Mouse (Mus musculus): ENCODE data around the gene Chd3.

The Chd3 gene

DNA sequence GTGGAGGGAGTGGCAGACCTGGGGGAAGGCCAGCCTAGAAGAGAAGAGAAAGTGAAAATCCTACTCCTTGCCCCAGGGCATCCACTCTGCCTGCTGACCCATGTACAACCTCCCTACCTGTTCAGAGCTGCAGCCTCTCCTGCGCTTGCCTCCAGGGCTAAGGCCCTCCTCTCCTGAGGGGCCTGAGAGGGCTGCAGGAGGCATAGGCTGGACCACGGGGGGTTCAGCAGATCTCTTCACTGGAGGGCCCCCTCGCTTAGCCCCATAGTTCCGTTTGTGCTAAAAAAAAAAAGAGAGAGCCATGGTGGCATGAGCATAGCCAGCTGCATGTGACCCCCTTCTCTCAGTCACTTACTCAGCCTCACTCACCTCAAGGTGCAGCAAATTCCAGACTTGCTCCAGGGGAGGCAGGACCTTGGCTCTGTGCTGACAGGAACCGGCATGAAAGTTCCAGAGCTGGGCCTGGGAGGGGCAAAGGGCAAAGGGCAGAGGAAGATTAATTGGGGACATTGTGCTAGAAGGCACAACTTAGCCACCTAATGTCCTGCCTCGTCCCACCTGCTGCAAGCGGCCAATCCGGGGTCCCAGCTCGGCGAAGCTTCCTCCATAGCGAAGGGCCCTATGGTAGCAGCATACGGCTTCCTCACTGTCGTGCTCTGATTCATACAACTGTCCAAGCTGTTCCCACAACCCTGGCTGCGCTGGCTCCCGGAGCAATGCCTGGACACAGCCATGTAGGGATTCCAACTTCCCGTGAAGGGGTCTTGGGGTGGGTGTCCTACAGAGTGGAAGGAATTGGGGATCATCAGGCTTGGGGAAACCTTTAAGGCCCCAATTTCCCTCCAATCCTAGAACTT is 37.9 kb upstream of the Chd3 start:
- DNase-seq (ENCODE audit: low read depth), result no peak

GRCm38 (mm10) chr11:69406282-69406681 is 37.1 kb upstream of the Chd3 start:
- DNase-seq (ENCODE audit: low read depth), result no peak

GRCm38 (mm10) chr11:69405397-69406200 is 36.4 kb upstream of the Chd3 start:
- DNase-seq (ENCODE audit: low read depth), result no peak

- DNase-seq (ENCODE audit: low read depth), result no peak
These were observed 35.6 kb upstream of the Chd3 start for GRCm38 (mm10) chr11:69404595-69405396.

DNA sequence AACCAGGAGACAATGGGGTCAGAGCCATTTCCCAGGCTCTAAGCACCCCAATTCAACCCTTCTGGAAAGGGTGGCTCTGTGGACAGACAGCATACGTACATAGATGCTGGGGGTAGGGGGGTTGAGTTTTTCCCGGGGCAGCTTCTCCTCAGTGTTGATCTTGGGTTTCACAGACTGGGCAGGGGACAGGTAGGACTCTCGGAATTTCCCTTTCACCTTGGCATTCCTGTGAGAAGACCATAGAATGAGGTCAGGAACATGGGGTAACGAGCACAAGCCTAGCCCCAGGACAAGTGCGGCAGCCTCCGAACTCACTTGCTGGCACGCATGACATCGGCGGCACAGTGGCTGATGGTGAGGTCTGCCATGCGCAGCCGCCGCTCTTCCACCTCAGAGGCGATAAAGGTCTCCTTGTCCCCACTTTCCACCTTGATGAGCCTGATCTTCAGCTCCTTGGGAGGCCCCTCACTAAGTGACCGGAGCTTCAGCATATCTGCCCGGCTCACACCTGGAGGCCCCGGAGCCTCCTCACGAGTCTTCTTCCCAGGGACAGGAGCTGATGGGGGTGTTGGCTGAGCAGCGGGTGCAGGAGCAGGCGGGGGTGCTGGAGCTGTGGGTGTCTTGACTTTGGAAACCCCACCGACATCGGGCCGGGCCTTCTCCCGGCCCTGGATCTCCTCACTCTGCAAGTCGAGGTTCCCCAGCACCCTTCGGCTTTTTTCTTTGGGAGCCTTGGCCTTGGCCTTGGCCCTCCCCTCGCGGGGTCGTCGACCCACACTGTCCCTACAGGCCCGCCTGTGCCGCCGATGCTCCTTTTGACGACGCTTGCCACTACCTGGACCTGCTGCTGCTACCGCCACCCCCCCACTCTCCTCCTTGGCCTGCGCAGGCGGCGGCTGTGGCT is 34.7 kb upstream of the Chd3 start:
- no peak for DNase-seq (ENCODE audit: low read depth)

DNA sequence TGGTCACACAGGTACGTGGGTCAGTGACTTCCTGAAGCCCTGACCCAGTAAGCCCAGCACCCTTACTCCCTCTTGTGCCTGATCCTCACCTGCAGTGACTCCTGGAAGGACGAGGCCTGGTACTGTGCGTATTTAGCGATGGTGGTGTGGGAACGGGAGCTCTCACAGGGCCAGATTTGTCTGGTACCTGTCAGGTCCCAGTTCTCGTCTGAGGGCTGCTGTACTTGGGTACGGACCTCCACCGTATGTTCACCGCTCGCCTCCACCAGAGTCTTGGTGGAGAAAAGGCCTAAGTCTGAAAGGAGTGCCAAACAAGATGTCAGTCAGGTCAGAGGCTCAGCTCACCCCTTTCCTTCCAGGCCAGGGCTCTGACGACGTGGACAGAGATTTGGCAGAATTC is 32.8 kb upstream of the Chd3 start:
- peak; percentile 43 for DNase-seq (ENCODE audit: low read depth)

GRCm38 (mm10) chr11:69401210-69401637 is 32.0 kb upstream of the Chd3 start:
- peak; percentile 97 for DNase-seq (ENCODE audit: low read depth)

DNA sequence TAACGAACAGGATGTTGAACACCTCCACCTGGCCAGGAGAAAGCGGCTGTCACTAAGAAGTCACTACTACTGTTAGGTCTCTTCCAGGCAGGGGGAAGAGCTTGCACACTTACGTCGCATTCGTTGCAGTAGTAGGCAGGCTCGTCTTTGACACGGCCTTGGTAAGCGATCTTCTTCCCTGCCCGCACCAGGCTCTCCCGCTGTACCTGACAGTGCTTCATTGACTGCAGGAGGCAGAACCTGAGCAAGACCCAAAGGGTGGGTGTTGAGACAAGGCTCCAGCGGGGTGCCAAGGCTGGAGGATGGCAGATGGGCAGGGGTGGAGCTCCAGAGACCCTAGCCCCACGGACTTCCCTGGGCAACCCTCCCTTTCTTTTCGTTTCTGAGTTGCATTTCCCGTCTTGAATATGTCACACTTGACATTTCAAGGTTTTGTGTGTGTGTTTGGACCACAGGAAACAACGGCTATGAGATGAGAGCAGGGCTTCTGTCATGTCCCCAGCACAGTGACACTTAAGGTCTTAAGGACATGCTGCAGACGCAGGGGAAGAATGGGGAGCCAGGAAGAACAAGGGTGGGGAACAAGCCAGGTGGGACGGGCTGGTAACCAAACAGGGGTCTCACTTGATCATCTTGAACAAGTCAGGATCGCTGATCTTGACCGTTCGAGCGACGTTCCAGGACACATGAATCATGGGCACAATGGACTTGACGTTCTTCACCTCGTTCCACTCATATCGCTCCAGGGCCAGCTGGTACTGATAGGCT is 31.1 kb upstream of the Chd3 start:
- no peak for DNase-seq (ENCODE audit: low read depth)

- no peak for DNase-seq (ENCODE audit: low read depth)
These were observed 30.2 kb upstream of the Chd3 start for GRCm38 (mm10) chr11:69399201-69400082.

GRCm38 (mm10) chr11:69398486-69399200 is 29.4 kb upstream of the Chd3 start:
- DNase-seq (ENCODE audit: low read depth), result no peak

DNA sequence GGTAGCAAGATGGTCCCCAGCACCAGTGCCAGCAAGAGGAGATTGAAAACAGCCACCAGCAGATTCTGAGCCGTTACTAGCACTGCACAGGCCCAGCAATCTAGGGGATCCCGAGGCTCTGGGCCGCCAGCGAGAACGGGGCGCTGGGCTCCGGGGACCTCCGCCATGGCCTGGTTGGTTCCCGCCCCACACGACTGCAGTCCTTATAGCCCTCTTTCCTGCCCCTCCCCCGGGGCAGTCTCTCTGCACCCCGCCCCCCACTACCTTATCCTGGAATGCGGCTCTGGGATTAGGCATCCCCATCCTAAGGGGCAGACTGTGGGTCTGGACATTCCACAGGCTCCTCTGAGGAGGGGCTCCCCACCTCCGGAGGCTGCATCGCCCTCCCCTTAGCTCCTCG is 28.9 kb upstream of the Chd3 start, which contains the start of gene Tmem88:
Gene Tmem88 (minus strand): TSS at position 176 of the 400 bp plus-strand sequence.
- DNase-seq (ENCODE audit: low read depth), result no peak

DNA sequence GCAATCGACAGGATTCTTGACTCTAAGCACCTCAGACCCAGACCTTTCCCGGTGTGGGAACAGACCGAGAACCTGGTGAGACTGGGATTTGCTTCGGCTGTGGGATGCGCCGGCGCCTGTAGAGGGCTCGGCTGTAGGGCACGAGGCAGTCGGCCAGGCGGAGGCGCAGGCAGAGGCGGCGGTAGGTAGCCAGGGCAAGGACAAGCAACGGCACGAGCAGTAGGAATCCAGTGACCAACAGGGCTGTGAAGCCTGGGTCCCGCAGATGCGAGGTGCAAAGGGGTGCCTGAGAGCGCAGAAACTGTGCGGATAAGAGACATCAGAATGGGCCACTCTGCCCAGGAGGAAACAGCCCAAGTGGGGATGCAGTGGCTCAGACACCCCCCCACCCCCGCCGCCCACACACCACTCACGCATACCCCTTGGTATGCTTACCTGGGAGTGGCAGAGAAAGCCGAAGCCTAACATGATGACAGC is 28.4 kb upstream of the Chd3 start:
- DNase-seq (ENCODE audit: low read depth), result no peak

GRCm38 (mm10) chr11:69396772-69397171 is 27.6 kb upstream of the Chd3 start:
- peak; percentile 36 for DNase-seq (ENCODE audit: low read depth)

DNA sequence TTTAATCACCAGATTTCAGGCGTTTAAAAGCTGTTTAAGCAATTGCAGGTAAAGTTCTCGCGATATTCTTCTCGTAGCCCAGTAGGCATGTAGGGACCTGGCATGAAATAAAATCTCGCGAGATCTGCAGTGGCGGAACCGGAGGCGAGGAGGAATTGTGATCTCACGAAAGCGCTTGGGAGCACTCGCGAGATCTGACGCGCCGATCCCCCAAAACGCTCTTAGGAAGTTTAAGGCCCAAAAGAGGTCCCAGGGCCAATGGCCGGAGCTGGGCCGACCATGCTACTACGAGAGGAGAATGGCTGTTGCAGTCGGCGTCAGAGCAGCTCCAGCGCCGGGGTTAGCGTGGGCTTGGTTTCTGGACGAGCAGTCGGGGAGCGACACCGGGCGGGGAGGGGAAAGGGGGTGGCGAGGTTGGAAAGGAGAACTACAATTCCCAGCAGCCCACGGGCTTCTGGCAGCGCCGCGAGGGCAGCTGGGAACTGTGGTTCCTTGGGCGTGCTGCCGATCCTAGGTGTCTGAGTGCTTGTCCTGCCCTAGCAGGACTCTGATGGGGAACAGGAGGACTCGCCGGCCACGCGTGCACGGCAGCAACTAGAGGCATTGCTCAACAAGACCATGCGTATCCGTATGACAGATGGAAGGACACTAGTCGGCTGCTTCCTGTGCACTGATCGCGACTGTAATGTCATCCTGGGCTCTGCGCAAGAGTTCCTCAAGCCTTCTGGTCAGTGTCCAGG is 26.6 kb upstream of the Chd3 start:
- DNase-seq (ENCODE audit: low read depth), result peak; percentile 99

DNA sequence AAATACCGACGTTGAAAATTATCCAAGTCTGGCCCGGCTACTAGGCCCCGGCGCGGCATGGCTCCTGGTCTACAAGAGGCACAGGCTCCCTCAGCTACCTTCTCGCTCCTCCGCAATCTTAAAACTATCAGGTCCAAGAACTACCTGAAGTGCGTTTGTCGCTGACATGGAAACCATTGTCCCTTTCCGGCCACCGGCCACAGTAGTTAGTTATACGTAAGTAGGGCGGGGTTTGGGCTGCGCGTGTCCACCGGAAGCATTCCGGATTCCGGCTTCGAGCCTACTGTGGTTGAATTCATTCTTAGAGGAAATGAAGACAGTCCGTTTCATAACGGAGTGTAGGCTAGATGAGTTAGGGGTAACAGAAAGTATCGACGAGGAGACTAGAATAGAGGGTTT is 26.0 kb upstream of the Chd3 start, which contains the start of the genes Naa38 and Cyb5d1:
Gene Naa38 (plus strand): TSS at position 253 of the 399 bp plus-strand sequence.
Gene Cyb5d1 (minus strand): TSS at position 397 of the 399 bp plus-strand sequence.
- peak; percentile 95 for DNase-seq (ENCODE audit: low read depth)

GRCm38 (mm10) chr11:69394591-69395167 is 25.5 kb upstream of the Chd3 start:
- peak; percentile 59 for DNase-seq (ENCODE audit: low read depth)

DNA sequence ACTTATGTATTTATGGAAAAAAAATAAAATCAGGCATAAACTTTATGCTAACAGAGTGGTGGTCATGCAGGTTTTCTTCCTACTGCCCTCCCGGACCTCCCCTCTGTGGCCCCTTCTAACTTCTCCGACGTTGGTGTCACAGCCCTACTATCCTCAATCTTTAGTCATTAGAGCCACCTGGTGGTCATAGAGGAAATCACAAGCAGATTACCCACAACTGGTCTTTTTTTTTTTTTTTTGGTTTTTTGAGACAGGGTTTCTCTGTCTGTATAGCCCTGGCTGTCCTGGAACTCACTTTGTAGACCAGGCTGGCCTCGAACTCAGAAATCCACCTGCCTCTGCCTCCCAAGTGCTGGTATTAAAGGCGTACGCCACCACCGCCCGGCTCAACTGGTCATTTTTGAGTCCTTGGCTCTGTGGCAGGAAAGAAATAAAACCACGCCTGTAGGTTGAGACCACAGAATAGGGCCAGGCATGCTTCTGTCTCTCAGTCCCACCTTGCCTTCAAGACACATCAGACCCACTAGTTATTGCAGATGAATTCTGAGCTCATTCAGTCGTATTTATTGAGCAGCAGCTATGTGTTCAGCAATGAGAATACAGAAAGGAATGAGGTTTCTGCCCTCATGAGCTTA is 21.3 kb upstream of the Chd3 start:
- DNase-seq (ENCODE audit: low read depth), result peak; percentile 89
